Mouse (Mus musculus): ENCODE results near the gene Synpo2.

Synpo2 gene

DNA sequence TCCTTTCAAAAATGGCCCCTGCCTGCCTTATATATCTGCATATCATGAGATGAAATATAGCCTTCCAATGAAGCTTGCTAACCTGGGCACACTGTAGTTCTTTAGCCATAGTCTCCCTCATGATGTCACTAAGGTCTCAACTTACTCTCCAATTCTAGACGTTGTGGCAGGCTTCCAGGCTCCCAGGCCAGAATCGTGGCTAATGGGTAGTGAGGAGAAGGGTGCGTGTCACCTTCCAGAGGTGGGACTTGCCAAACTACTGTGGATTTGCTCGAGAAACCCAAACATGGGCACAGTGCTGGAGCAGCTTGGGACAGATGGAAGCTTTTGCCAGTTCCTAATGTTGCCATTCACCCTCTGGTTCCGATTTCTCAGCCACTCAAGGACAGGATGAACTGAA lies 69.5 kb downstream of the Synpo2 start:
- ATAC-seq (ENCODE audit: low TSS enrichment), result no peak

DNA sequence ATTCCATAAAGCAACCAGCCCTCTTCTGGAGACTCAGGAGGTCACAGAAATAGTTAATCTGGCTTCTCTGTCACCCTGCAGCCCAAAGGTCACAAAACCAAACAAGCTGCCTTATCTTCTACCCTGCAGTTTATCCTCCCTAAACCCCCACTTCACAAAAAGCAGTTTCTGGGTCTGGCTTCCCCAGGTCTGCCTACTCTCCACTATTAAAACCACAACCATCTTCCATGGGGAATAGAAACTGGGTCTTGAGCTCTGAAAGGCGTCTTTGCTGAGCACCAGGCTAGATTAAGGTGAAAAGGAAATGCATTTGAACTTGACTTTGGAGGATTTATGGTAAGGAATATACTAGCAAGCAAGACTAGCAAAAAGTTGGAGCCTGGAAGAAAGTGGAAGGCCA lies 71.8 kb downstream of the Synpo2 start:
- ATAC-seq (ENCODE audit: low TSS enrichment), result no peak

DNA sequence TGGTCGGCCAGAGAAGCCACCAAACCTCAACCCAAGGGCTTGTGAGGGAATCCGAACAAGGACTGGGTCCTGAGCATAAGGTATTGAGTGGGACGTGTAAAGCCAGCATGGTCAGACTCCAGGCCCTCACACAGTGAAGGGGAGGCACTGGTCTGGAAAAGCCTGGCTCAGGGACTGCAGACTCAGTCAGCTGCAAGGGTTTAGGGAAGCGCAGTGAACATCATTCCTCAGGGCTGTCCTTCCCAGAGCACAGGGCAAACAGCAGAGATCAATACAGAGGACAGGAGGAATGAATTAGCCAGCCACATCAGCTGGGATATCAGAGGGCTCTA lies 72.8 kb downstream of the Synpo2 start:
- ATAC-seq (ENCODE audit: low TSS enrichment), result no peak

DNA sequence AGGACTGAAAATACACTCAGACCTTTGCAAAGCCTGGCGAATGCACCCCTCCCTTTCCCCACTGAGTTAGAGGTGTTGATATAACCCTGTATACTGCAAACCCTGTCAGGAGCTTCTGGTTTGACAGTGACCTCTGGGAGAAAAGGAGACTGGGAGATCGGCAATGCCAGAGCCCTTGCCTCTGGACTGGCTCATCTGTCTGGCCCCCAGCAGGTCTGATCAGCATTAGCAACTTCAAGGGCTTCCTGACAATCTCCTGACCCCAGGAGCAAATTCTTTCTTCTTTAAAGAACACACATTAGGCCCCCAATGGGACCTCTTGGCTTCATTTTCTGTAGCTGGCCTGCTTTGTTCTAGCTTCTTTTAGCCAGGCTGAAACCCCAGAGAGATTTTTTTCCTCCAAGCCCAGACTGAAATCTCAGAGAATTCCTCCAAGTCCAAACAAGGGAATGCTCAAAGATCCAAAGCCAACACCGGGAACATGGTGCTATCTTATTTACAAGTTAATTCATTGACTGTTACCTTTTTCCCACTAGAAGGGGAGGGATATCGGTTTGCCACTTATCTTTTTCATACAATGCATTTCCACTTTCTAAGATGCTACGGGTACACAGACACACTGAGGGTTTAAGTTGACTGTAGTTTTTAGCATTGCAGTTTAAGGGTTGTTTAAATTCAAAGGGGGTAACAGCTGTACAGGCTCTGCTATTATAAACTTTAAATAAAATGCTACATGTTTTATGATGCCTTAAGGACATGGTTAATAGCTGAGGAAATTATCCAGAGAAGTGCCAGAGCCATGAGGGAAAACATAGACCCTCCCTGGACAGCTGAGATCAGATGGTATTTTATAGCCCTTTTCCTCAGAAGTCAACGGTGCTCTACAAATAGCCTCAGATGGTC lies 73.4 kb downstream of the Synpo2 start:
- no peak for ATAC-seq (ENCODE audit: low TSS enrichment)

DNA sequence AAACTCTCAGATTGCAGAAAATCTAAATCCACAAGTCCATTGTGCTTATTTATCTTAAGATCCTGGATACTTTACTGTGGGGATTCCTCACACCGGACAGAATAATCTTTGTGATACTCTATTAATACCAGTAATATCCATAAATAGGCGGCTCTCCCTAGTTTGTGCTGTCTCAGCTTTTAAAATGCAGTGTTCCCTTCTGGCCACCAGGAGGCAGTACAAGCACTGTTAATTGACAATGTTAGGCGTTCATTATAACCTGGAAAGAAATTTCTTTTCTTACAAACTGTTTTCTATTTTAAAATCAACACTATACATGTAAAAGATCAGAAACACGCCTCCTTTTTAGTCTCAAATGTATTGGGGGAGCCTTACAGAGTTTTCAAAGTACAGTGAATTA lies 75.2 kb downstream of the Synpo2 start:
- ATAC-seq (ENCODE audit: low TSS enrichment), result no peak

DNA sequence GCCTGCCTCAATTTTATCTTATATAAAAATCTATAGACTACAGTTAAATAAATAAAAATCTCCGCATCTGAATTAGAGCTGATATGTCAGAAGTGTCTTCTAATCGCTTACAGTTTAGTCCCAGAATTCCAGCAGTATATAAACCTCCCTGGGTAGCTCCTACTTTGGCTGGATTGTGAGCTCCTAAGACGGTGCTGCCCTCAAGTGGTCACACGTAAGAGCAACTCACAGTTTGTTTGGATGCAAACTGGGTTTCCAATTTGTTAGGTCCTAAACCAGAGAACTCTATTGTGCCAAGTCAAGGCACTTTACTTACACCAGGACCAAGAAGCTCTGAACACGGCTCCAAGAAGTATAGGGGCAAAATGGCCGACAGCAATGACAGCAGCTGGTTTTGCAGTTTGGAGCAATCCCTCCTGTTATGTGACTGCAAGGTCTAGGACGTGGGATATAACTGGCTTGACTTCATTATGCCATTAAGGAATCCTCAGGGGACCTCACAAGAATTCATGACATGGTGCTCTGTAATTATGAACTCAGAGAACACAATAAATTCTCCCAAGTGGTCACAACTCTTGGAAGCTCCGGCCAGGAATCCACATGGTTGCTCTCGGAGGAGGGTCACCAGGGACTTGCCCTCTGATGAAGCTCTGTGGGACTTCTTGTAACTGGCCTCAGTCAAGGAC lies 76.7 kb downstream of the Synpo2 start:
- peak; percentile 94 for ATAC-seq (ENCODE audit: low TSS enrichment)

DNA sequence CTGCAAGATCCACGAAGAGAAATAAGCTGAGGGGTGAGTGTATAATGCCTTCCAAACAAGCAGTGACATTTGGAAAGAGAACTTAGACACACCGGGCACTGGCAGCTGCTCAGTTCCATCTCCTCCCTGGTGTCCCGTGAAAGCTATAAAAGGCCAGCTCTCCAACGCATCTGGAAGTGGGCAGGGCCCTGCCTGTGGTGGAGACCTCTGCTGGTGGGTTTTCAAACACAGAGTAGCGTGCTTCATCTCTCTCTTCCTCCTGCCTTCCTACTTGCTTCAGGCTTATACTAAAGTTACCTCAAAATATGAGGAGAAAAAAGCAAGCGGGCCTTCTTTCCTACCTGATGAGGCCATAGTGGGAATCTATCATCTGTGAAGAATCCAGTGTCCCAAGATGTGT lies 77.4 kb downstream of the Synpo2 start:
- peak; percentile 55 for ATAC-seq (ENCODE audit: low TSS enrichment)

DNA sequence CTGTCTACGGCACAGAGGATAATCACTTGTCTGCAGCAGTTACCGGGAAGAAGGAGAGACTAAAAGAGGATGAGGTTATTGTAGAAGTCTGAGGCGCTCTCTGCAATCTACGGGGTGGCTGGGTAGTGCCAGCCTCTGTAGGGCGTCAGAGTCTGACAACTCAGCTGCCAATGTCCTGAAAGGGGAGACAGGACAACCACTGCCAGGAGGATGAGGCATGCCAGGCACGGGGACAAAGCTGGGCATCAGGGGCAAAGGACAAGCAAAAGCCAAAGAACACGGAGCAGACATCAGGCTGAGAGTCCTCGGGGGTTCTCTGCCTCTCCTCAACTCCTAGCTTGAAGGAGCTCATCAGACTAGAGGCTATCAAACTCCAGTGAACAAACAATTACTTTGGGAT lies 82.6 kb downstream of the Synpo2 start:
- no peak for ATAC-seq (ENCODE audit: low TSS enrichment)

DNA sequence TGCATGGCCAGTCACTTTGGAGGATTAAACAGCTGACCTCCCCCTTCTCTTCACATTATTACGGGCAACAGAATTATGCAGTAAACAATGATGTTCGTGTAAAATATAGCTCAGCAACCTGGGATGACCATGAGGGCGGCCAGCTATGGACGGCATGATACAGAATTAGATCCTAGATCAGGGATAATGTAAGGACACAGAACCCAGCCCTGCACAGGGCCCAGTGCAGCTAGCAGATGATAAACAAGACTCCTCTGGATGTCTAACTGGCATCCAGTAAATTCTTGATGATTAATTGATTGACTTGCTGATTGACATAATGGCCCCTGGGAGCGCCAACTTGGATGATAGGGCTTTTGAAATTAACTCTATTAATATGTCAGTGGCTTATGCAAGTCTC lies 83.0 kb downstream of the Synpo2 start:
- ATAC-seq (ENCODE audit: low TSS enrichment), result no peak

DNA sequence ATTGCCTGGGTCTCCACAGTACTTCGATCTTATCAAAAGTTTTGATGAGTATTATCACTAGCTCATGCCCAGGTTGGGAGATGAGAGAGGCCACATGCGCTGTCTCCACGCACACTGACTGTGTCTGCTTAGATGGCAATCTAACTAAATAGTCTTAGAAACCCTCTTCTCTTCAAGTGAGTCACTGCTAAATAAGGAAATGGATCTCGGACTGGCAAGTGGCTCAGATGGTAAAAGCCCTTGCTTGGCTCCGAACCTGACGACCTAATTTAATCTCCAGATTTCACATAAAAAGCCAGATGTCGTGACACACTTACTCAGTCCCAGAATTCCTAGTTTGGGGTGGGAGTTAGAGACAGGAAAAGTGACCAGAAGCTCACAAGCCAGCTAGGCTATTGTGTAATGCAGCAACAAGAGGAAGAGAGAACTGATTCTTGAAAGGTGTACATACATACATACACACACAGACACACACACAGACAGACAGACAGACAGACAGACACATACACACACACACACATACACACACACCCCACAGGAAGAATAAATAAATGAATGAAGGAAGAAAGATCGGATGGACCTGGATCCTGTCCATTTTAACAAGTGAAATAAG lies 85.3 kb downstream of the Synpo2 start:
- ATAC-seq (ENCODE audit: low TSS enrichment), result peak; percentile 85

DNA sequence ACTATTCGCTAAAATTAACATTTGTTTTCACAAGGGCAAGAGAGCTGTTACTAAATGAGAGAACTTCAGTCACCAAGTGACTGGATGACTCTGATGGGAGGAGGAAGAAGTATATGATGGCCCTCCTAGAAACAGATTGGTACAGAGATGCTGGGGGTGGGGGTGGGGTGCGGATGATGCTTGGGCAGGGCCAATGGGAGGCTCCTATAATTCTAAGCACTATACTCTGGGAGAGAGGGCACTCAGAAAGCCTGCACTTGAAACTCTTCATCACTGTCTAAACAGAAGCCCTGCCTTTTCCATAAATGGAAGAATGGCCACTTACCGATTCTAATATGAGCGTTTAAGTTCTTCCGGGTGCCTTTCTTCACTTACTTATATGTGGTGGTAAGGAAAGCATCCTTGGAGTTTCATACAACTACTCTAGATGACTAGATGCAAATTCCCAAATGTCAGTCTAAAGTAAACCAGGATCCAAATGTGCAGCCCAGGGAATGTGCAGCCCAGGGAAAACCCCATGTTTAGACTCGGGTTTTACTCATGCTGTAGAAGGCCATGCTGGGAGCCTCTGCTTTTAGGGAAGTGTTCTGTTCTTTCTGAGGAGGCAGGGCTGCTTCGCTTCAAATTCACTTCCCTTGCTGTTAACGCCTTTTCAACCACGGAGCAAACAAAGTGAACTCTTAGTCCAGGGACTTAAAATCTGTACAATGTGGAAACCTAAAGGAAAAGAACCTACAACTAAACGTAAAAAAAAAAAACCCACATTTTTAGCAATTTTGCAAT lies 86.4 kb downstream of the Synpo2 start:
- ATAC-seq (ENCODE audit: low TSS enrichment), result peak; percentile 38; the same call in 1 of the 2 replicates

DNA sequence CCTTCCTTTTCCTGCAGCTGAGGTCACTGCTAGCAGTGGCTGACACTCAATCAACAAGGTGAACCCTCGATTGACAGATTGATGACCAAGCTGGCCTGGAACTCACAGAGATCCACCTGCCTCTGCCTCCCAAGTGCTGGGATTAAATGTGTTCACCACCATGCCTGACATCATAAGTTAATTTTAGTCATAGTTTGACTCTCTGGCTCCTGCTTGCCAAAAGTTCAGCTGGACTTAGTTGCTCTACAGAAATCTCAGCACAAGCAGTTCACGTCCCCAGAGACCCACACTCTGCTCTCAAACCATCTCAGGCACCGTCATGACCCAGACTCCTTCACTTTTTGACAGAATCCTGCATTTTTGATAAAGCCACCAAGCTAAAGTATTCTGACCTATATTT lies 87.3 kb downstream of the Synpo2 start:
- ATAC-seq (ENCODE audit: low TSS enrichment), result no peak

DNA sequence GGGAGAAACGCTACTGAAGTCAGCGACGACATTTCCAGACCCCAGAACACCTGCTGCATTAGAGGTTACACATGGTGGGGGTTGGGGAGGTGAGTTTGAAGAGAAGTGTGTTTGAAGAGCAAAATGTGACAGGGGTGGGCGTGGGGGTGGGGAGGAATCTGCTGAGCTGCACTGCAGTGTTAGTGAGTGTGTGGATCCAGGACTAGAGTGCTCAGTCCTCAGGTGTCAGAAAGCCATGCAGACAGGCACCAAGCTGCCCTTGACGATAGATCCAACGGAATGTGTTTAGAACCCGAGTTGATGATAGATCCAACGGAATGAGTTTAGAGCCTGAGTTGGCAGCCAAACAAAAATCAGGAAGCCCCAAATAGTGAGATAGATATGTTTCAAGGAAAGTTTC lies 89.4 kb downstream of the Synpo2 start:
- ATAC-seq (ENCODE audit: low TSS enrichment), result no peak

DNA sequence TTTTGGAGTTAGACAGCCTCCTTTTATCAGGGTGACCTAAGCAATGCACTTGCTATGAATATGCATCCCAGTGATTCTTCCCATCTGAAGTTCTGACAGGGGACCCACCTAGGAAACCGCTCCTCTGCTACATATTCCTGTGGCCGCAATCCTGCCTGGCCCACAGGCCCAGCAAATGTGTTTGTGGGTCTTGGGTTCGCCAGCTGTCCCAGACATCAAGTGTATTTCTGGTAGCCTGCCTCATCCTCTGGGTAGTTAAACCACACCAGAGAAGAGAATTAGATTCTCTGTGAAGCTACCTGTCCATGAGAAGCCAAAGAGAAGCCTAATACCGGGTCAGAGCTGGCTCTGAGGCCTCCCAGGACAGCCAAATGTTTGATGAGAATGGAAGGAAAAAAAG lies 90.0 kb downstream of the Synpo2 start:
- no peak for ATAC-seq (ENCODE audit: low TSS enrichment)

DNA sequence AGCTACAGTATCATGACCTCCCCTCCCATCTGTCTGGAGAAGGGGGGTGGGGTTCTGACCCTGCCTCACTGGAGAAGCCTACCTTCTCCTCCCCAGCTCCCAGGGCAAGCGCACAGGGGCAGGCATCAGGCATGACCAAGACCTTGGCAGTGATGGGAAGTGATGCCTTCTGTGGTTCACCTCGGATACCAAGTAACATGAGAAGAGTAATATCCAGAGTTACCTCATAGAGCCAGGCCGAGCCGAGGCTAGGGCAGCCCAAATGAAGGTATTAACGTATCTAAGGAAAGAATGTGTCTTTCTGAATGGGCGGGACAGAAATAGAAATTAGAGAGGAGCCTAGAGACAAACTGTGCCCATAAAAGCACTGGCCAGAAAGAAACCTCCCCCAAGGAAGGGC lies 92.5 kb downstream of the Synpo2 start:
- no peak for ATAC-seq (ENCODE audit: low TSS enrichment)

DNA sequence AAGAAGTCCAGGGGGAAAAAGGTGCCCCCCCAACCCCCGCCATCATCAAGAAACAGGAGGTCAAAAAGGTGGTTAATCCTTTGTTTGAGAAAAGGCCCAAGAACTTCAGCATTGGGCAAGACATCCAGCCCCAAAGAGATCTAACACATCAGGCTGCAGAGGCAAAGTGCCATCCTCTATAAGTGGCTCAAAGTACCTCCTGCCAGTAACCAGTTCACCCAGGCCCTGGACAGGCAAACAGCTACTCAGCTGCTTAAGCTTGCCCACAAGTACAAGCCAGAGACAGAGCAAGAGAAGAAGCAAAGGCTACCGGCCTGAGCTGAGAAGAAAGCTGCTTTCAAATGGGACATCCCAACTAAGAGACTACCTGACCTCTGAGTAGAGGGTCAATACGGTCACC lies 93.7 kb downstream of the Synpo2 start:
- ATAC-seq (ENCODE audit: low TSS enrichment), result no peak

DNA sequence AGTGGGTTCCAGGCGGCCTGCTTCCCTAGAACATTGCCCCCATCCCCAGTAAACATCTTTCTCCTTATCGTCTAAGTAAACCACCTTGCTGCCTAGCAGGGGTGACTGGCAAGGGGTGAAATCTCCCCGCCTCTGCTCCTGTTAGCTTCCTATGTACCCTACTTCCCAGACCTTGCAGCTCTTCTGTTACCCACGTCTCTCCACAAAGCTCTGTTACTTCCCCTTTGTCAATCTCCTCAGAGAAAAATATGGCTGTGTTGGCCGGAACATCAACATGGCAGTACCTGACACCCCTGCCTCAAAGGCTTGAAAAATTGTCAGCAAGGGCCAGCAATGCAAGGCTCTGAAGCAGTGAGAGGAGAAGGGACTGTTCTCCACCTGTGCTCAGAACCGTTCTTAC lies 94.9 kb downstream of the Synpo2 start:
- ATAC-seq (ENCODE audit: low TSS enrichment), result no peak

DNA sequence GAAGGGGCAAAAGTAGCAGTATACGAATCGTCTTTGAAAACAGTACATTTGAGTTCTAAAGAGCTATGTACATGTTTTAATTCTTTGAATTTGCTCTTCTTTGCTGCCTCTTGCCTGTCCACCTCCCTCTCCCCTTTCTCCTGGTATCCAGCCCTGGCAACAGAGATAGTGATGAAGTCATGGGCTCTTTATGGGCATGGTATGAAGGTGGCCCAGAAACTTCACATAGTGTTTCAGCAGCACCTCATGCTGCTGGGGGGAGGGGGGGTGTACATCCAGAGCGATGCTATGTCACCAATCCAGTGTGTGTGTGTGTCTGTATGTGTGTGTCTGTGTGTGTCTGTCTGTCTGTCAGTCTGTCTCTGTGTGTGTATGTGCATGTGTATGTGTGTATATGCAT lies 95.8 kb downstream of the Synpo2 start:
- no peak for ATAC-seq (ENCODE audit: low TSS enrichment)

DNA sequence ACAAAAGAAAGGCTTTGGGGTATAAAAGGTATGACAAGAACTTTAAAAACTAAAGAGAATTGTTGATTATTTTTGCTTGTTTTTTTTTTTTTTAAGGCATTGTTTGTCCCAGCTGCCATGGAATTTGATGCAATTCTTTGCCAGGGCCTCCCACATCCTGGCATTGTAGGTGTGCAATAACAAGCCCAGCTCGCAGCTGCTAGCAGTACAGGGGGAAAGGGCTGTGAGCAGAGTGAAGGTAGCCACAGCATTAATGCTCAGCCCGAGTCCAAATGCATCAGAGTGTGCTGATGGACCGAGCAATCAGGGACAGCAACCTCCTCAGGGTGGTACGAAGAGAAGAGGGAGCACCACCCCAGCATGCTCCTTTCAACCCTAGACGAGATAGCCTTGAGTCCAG lies 96.3 kb downstream of the Synpo2 start:
- no peak for ATAC-seq (ENCODE audit: low TSS enrichment)

DNA sequence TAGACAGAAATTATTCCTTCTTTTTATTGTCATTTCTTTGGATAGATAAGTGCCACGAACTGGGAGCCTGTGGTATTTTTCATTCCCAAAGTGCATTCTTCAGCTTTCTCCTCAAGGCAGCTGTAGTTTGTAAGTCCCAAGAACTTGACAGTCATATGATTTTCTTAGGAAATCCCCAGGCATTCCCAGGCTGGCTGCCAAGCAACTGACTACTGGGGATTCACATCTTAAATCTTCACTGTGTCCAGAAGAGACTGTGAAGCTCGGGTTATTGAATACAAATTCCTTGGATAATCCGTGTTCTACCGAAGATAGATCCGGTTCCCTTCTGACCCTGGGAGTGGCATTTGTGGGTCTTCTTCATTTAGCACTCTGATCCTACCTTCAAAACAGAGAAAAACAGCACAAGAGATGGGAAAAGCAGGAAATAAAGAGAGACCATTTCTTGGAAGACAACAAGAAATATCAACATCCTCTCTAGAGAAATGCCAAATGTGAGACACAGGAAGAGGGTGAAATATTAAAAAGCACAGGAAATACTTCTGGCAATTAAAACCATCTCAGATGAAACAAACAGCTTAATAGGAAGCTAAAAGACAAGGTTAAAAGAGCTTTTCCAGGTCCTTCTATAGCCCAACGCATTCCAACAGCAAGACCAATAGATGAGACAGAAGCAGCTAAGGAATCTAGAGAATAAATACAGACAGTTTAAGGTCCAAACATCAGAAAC lies 97.5 kb downstream of the Synpo2 start:
- ATAC-seq (ENCODE audit: low TSS enrichment), result 0 out of 2 replicates have a peak, but pooled peaks have one; percentile 34

DNA sequence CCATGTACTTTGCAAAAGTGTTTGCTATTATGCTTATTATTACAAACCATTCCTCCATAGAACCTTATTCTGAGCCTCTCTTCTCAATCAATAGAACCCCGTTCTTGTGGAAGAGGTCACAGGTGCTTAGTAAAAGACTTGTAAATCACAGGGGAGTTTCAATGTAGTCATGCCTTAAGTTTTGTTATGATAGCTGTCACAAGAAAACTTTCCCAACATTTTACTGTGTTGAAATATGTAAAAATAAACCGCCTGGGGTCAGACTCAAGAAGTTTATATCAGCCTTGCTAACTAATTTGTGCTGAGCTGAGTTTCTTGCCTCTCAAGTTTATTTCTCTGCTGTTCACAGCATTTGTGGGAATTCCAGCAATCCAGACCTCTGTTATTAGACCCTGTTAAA lies 103.8 kb downstream of the Synpo2 start:
- ATAC-seq (ENCODE audit: low TSS enrichment), result no peak

Data from frontal cortex, adult (tissue).